ENCODE assay signal across 22 mouse cellular contexts in the genomic region with DNA sequence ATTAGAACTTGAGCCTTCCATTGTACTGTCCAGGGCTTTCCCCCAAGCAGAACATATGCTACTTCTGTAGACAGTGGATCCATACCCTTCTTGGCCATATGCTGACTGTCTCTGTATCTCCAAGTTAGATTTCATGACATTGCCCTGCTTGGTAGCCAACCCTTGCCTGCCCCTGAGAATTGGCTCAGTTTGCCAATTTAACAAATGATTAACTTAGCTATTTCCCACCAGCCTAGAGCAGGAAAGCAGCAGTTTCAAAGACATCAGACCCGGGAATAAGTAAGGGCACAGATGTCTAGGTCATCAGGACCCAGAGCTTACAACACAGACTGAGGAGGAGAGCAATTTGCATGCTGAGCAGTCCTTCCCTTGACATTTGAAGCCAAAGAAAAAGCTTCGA. TPM values are rescaled to one million over a fixed set of nuclear protein-coding genes. Genes with fewer than 3 reads are reported as not detected.
DNase-seq lines count a peak whose midpoint lies in the region; ATAC-seq and TF ChIP-seq lines count a peak whose summit lies in the region.
"Had no signal": no experiment of that assay in that cellular context is flagged by ENCODE, and none has a peak within 500 bp of the region (broad histone marks: within the 10 kb centered on the region; RNA-seq: fewer than 3 reads in every experiment).

No protein-coding gene starts in this region.

- no peaks in the 10 kb centered on the region for H3K9me3 ChIP-seq in forebrain, embryonic 16.5 days (ENCODE audit: control insufficient read depth, low read length)
- H3K9me3 ChIP-seq in forebrain, embryonic 10.5 days: no peaks in the 10 kb centered on the region
- H3K9me3 ChIP-seq in kidney, embryonic 16.5 days (ENCODE audit: low read length): no peaks in the 10 kb centered on the region
- no peaks in the 10 kb centered on the region for H3K9me3 ChIP-seq in midbrain, embryonic 16.5 days (replicated peaks; ENCODE audit: control insufficient read depth, low read length, poor library complexity, severe bottlenecking)
- H3K9me3 ChIP-seq in midbrain, embryonic 13.5 days: no peaks in the 10 kb centered on the region
- H3K9me3 ChIP-seq: embryonic facial prominence, embryonic 15.5 days; heart, embryonic 10.5 days; hindbrain, embryonic 12.5 days had no signal

- H3K4me2 ChIP-seq in forebrain, embryonic 16.5 days (ENCODE audit: low read length): no peak overlapping the region
- no peak overlapping the region for H3K4me2 ChIP-seq in kidney, embryonic 16.5 days (replicated peaks; ENCODE audit: low read depth, low read length)
- no peak overlapping the region for H3K4me2 ChIP-seq in midbrain, embryonic 16.5 days (ENCODE audit: low read length)
- no peak overlapping the region for H3K4me2 ChIP-seq in midbrain, embryonic 13.5 days (replicated peaks)
- H3K4me2 ChIP-seq: embryonic facial prominence, embryonic 15.5 days; hindbrain, embryonic 12.5 days had no signal

- peak overlapping the region; percentile 72 for H3K27ac ChIP-seq in forebrain, embryonic 16.5 days (ENCODE audit: low read length)
- H3K27ac ChIP-seq in forebrain, embryonic 10.5 days: no peak overlapping the region
- no peak overlapping the region for H3K27ac ChIP-seq in kidney, adult 2 months (ENCODE audit: insufficient read depth, low read depth, low read length)
- H3K27ac ChIP-seq in kidney, embryonic 16.5 days (ENCODE audit: low read length): no peak overlapping the region
- 0 out of 2 replicates have a peak overlapping the region, but pooled peaks have one; percentile 61 for H3K27ac ChIP-seq in layer of hippocampus, adult 2 months
- peak overlapping the region; percentile 74 for H3K27ac ChIP-seq in midbrain, embryonic 16.5 days (ENCODE audit: low read length)
- H3K27ac ChIP-seq in midbrain, embryonic 13.5 days: no peak overlapping the region
- H3K27ac ChIP-seq: embryonic facial prominence, embryonic 15.5 days; heart, embryonic 10.5 days; hindbrain, embryonic 12.5 days had no signal

- H3K9ac ChIP-seq in forebrain, embryonic 16.5 days (replicated peaks; ENCODE audit: low read depth, low read length): no peak overlapping the region
- H3K9ac ChIP-seq in kidney, embryonic 16.5 days (replicated peaks; ENCODE audit: low read length): no peak overlapping the region
- H3K9ac ChIP-seq in midbrain, embryonic 16.5 days (ENCODE audit: low read depth, low read length): no peak overlapping the region
- H3K9ac ChIP-seq in midbrain, embryonic 13.5 days (replicated peaks): no peak overlapping the region
- H3K9ac ChIP-seq: embryonic facial prominence, embryonic 15.5 days; hindbrain, embryonic 12.5 days had no signal

- no peak for TF ChIP-seq POLR2A in kidney, adult 2 months (IDR thresholded peaks at IDR 0.05; ENCODE audit: low read depth, low read length)

- no peaks in the 10 kb centered on the region for H3K36me3 ChIP-seq in forebrain, embryonic 16.5 days (ENCODE audit: control insufficient read depth, insufficient read depth)
- no peaks in the 10 kb centered on the region for H3K36me3 ChIP-seq in forebrain, embryonic 10.5 days (replicated peaks)
- no peaks in the 10 kb centered on the region for H3K36me3 ChIP-seq in kidney, adult 2 months (ENCODE audit: control insufficient read depth, insufficient read depth, low read length)
- H3K36me3 ChIP-seq in kidney, embryonic 16.5 days (ENCODE audit: insufficient read depth, low read length): no peaks in the 10 kb centered on the region
- no peaks in the 10 kb centered on the region for H3K36me3 ChIP-seq in midbrain, embryonic 16.5 days (ENCODE audit: control insufficient read depth, insufficient read depth, low read length)
- no peaks in the 10 kb centered on the region for H3K36me3 ChIP-seq in midbrain, embryonic 13.5 days
- H3K36me3 ChIP-seq: embryonic facial prominence, embryonic 15.5 days; heart, embryonic 10.5 days; hindbrain, embryonic 12.5 days had no signal

- no peaks in the 10 kb centered on the region for H3K27me3 ChIP-seq in forebrain, embryonic 16.5 days (replicated peaks; ENCODE audit: control insufficient read depth, insufficient read depth, low read length)
- H3K27me3 ChIP-seq in forebrain, embryonic 10.5 days (ENCODE audit: poor library complexity, severe bottlenecking): peaks cover 29% of the 10 kb centered on the region
- no peaks in the 10 kb centered on the region for H3K27me3 ChIP-seq in kidney, adult 2 months (replicated peaks; ENCODE audit: control insufficient read depth, insufficient read depth, low read length)
- H3K27me3 ChIP-seq in kidney, embryonic 16.5 days (ENCODE audit: insufficient read depth, low read length): peaks cover 20% of the 10 kb centered on the region
- H3K27me3 ChIP-seq in midbrain, embryonic 16.5 days (ENCODE audit: control insufficient read depth, insufficient read depth, low read depth, low read length): no peaks in the 10 kb centered on the region
- peaks cover 6% of the 10 kb centered on the region; the same call in 1 of the 2 replicates for H3K27me3 ChIP-seq in midbrain, embryonic 13.5 days

- DNase-seq in forebrain, embryonic 10.5 days (ENCODE audit: extremely low spot score, low spot score): no peak
- peak; percentile 71 for DNase-seq in kidney, adult 2 months
- DNase-seq in layer of hippocampus, adult 2 months (ENCODE audit: low spot score in 2 of 2): no peak
- DNase-seq in layer of hippocampus, postnatal 14 days (ENCODE audit: low spot score in 2 of 2): no peak
- DNase-seq: adrenal gland, postnatal 10 days; cerebellum, adult 11 months; cerebellum, adult 8-10 months; embryo, embryonic 11 days; gastrocnemius, postnatal 10 days; heart, adult 18-20 months; heart, postnatal 10 days; heart, postnatal 4 days had no signal

- 22% methylated on average over 2 of the region's 2 CpGs for WGBS in forebrain, embryonic 16.5 days
- WGBS in forebrain, embryonic 10.5 days: 64% methylated on average over 2 of the region's 2 CpGs
- WGBS in kidney, adult 2 months: 14% methylated on average over 2 of the region's 2 CpGs
- WGBS in kidney, embryonic 16.5 days: 21% methylated on average over 2 of the region's 2 CpGs
- 37% methylated on average over 2 of the region's 2 CpGs for WGBS in midbrain, embryonic 16.5 days
- 33% methylated on average over 2 of the region's 2 CpGs for WGBS in midbrain, embryonic 13.5 days

- no peak for TF ChIP-seq CTCF in kidney, adult 2 months (conservative IDR thresholded peaks at IDR 0.05; ENCODE audit: insufficient read depth, insufficient read length, low read depth, low read length)
- TF ChIP-seq CTCF in layer of hippocampus, adult 2 months (conservative IDR thresholded peaks at IDR 0.05): no peak

- peaks cover 12% of the 10 kb centered on the region for H3K4me1 ChIP-seq in forebrain, embryonic 16.5 days (replicated peaks; ENCODE audit: control insufficient read depth, insufficient read depth, low read length)
- peaks cover 10% of the 10 kb centered on the region for H3K4me1 ChIP-seq in forebrain, embryonic 10.5 days
- H3K4me1 ChIP-seq in kidney, adult 2 months (ENCODE audit: control insufficient read depth, insufficient read depth, low read length): no peaks in the 10 kb centered on the region; the same call in 1 of the 2 replicates
- H3K4me1 ChIP-seq in kidney, embryonic 16.5 days (ENCODE audit: insufficient read depth, low read length): 0 out of 2 replicates have a peak, but pooled peaks cover 9% of the 10 kb centered on the region
- peaks cover 15% of the 10 kb centered on the region for H3K4me1 ChIP-seq in midbrain, embryonic 16.5 days (ENCODE audit: control insufficient read depth, insufficient read depth, low read length)
- H3K4me1 ChIP-seq in midbrain, embryonic 13.5 days (replicated peaks): peaks cover 15% of the 10 kb centered on the region

- no peak overlapping the region for H3K4me3 ChIP-seq in forebrain, embryonic 16.5 days (replicated peaks; ENCODE audit: low read length)
- H3K4me3 ChIP-seq in forebrain, embryonic 10.5 days: no peak overlapping the region
- H3K4me3 ChIP-seq in kidney, adult 2 months (ENCODE audit: insufficient read depth, low read depth, low read length): no peak overlapping the region
- no peak overlapping the region for H3K4me3 ChIP-seq in kidney, embryonic 16.5 days (ENCODE audit: low read length)
- no peak overlapping the region for H3K4me3 ChIP-seq in layer of hippocampus, adult 2 months
- no peak overlapping the region for H3K4me3 ChIP-seq in midbrain, embryonic 16.5 days (ENCODE audit: low read depth, low read length)
- H3K4me3 ChIP-seq in midbrain, embryonic 13.5 days (replicated peaks): no peak overlapping the region
- H3K4me3 ChIP-seq: embryonic facial prominence, embryonic 15.5 days; erythroblast, embryonic 14.5 days; heart, embryonic 10.5 days; hindbrain, embryonic 12.5 days had no signal

- ATAC-seq in forebrain, embryonic 16.5 days: no peak
- no peak for ATAC-seq in kidney, embryonic 16.5 days (ENCODE audit: low FRiP score, low TSS enrichment)
- 0 out of 2 replicates have a peak, but pooled peaks have one; percentile 27 for ATAC-seq in midbrain, embryonic 16.5 days
- ATAC-seq in midbrain, embryonic 13.5 days: no peak

RNA-seq across cellular contexts. Expression of gene Hrasls, which starts 3.9 kb away (rescaled TPM):
- 3.7 and 4.3 TPM in 2 replicates for polyA plus RNA-seq in forebrain, embryonic 16.5 days (2015; fragmentation: Nextera tagmentation; extraction: Ambion mirVana)
- 1.4 and 1.6 TPM in 2 replicates for polyA plus RNA-seq in forebrain, embryonic 10.5 days (2016; fragmentation: Nextera tagmentation; extraction: Ambion mirVana)
- polyA plus RNA-seq in kidney, adult 2 months (2012; rRNA removed): 2.2 and 2.9 TPM in 2 replicates
- 0.14 and 0.28 TPM in 2 replicates for polyA plus RNA-seq in kidney, embryonic 16.5 days (2015; fragmentation: Nextera tagmentation; extraction: Ambion mirVana)
- total RNA-seq in layer of hippocampus, adult 2 months (2021): 10 to 100 TPM; 10.8 to 12.8 TPM
- 10 to 100 TPM; 11.0 to 12.2 TPM for total RNA-seq in layer of hippocampus, postnatal 14 days (2021)
- polyA plus RNA-seq in midbrain, embryonic 16.5 days (2015; fragmentation: Nextera tagmentation; extraction: Ambion mirVana): 5.4 and 7.1 TPM in 2 replicates
- 1.9 TPM in 2 replicates for polyA plus RNA-seq in midbrain, embryonic 13.5 days (2015; fragmentation: Nextera tagmentation; extraction: Ambion mirVana)
- total RNA-seq: common myeloid progenitor, adult 5-6 weeks; MEL had no signal
- polyA plus RNA-seq: erythroblast, embryonic 14.5 days had no signal

Comparison
In these comparisons a context has a peak if more than half of its experiments do, and no peak if none do; other contexts are left out.
1. H3K27ac ChIP-seq: peak in forebrain, embryonic 16.5 days (single experiment), layer of hippocampus, adult 2 months (single experiment) and midbrain, embryonic 16.5 days (single experiment); none in forebrain, embryonic 10.5 days (single experiment), kidney, adult 2 months (single experiment), kidney, embryonic 16.5 days (single experiment) and midbrain, embryonic 13.5 days (single experiment).